In the genomic region with DNA sequence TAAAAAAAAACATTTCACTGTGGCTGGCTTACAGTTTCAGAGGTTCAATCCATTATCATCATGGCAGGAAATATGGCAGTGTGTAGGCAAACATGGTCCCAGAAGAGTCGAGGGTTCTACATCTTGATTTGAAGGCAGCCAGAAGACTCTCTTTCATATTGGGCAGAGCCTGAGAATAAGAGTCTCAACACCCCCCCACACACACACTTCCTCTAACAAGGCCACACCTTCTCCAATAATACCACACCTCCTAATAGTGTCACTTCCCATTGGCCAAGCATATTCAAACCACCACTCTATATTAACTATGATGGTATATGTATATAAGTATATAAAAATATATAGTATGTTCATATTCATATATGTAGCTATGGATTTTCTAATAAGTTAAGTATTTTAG, we compare ENCODE assay signal across 31 mouse cellular contexts. TPM values are rescaled to one million over a fixed set of nuclear protein-coding genes. Genes with fewer than 3 reads are reported as not detected.
DNase-seq lines count a peak whose midpoint lies in the region; ATAC-seq lines count a peak whose summit lies in the region.
"Had no signal": no experiment of that assay in that cellular context is flagged by ENCODE, and none has a peak within 500 bp of the region (broad histone marks: within the 10 kb centered on the region; RNA-seq: fewer than 3 reads in every experiment).

No protein-coding gene starts in this region.

- DNase-seq in A20 (ENCODE audit: low read depth, low spot score): peak; percentile 29
- peak; percentile 50 for DNase-seq in splenic B cell, adult 2 months (ENCODE audit: low read depth, low spot score)
- no peak for DNase-seq in urinary bladder, postnatal 36 days (ENCODE audit: low spot score in 2 of 2)
- DNase-seq in right cerebral cortex, postnatal 14 days: no peak
- DNase-seq: adrenal gland, adult 8-10 months; adrenal gland, postnatal 25 days; B cell, adult 2 months; cerebellum, adult 11-12 months; cerebellum, adult 8-10 months; cerebellum, postnatal 10 days; cerebellum, postnatal 36 days; forebrain, postnatal 0 days; gastrocnemius, postnatal 14 days; heart, adult 18-20 months; heart, postnatal 10 days; heart, postnatal 36 days had no signal

- H3K4me3 ChIP-seq in kidney, embryonic 16.5 days (ENCODE audit: low read length): no peak overlapping the region
- H3K4me3 ChIP-seq: forebrain, embryonic 10.5 days; heart, embryonic 12.5 days; heart, embryonic 15.5 days; hindbrain, embryonic 10.5 days; hindbrain, embryonic 13.5 days; intestine, embryonic 15.5 days had no signal

- no peak overlapping the region for H3K27ac ChIP-seq in kidney, embryonic 16.5 days (ENCODE audit: low read length)
- H3K27ac ChIP-seq: forebrain, embryonic 10.5 days; heart, embryonic 15.5 days; hindbrain, embryonic 10.5 days; hindbrain, embryonic 13.5 days; intestine, embryonic 15.5 days had no signal

- H3K9me3 ChIP-seq in kidney, embryonic 16.5 days (ENCODE audit: low read length): no peaks in the 10 kb centered on the region
- H3K9me3 ChIP-seq: forebrain, embryonic 10.5 days; G1E; heart, embryonic 12.5 days; heart, embryonic 15.5 days; hindbrain, embryonic 10.5 days; hindbrain, embryonic 13.5 days; intestine, embryonic 15.5 days had no signal

- no peaks in the 10 kb centered on the region for H3K27me3 ChIP-seq in splenic B cell, adult 2 months (ENCODE audit: control insufficient read depth, insufficient read depth, low read length, poor library complexity, severe bottlenecking)
- no peaks in the 10 kb centered on the region for H3K27me3 ChIP-seq in kidney, embryonic 16.5 days (ENCODE audit: insufficient read depth, low read length)
- H3K27me3 ChIP-seq: CH12.LX; heart, embryonic 12.5 days; heart, embryonic 15.5 days; hindbrain, embryonic 13.5 days; intestine, embryonic 15.5 days had no signal

- H3K9ac ChIP-seq in kidney, embryonic 16.5 days (replicated peaks; ENCODE audit: low read length): no peak overlapping the region
- H3K9ac ChIP-seq: forebrain, postnatal 0 days; heart, embryonic 12.5 days; heart, embryonic 15.5 days; hindbrain, embryonic 13.5 days; intestine, embryonic 15.5 days had no signal

- no peaks in the 10 kb centered on the region for H3K36me3 ChIP-seq in splenic B cell, adult 2 months (ENCODE audit: control insufficient read depth, insufficient read depth, low read length, poor library complexity, severe bottlenecking)
- no peaks in the 10 kb centered on the region for H3K36me3 ChIP-seq in kidney, embryonic 16.5 days (ENCODE audit: insufficient read depth, low read length)
- H3K36me3 ChIP-seq: forebrain, embryonic 10.5 days; G1E; heart, embryonic 12.5 days; heart, embryonic 15.5 days; hindbrain, embryonic 10.5 days; hindbrain, embryonic 13.5 days; intestine, embryonic 15.5 days had no signal

- 0 out of 2 replicates have a peak, but pooled peaks have one; percentile 29 for ATAC-seq in common myeloid progenitor, adult 5-6 weeks (replicated peaks; ENCODE audit: low read depth, poor library complexity, severe bottlenecking)
- peak; percentile 61 for ATAC-seq in megakaryocyte progenitor cell, adult 5-6 weeks (replicated peaks; ENCODE audit: poor library complexity)
- no peak for ATAC-seq in kidney, embryonic 16.5 days (ENCODE audit: low FRiP score, low TSS enrichment)
- ATAC-seq: activated CD4-positive, CD25-positive, alpha-beta regulatory T cell, adult 4 months; forebrain, embryonic 14.5 days; forebrain, postnatal 0 days; hindbrain, embryonic 16.5 days; intestine, embryonic 15.5 days had no signal

- 75% methylated on average over 1 of the region's 1 CpGs for WGBS in kidney, embryonic 16.5 days

- no peaks in the 10 kb centered on the region for H3K4me1 ChIP-seq in kidney, embryonic 16.5 days (ENCODE audit: insufficient read depth, low read length)
- H3K4me1 ChIP-seq: forebrain, embryonic 10.5 days; hindbrain, embryonic 10.5 days; hindbrain, embryonic 13.5 days; intestine, embryonic 15.5 days had no signal

- H3K4me2 ChIP-seq in kidney, embryonic 16.5 days (replicated peaks; ENCODE audit: low read depth, low read length): no peak overlapping the region
- H3K4me2 ChIP-seq: heart, embryonic 12.5 days; heart, embryonic 15.5 days; hindbrain, embryonic 13.5 days; intestine, embryonic 15.5 days had no signal

RNA-seq across cellular contexts. Expression of a gene that starts 9.6 kb away (rescaled TPM):
- total RNA-seq in common myeloid progenitor, adult 5-6 weeks (2017): 35.5 and 42.4 TPM in 2 replicates
- total RNA-seq in megakaryocyte progenitor cell, adult 5-6 weeks (2015): 71.1 and 96.1 TPM in 2 replicates
- total RNA-seq in megakaryocyte progenitor cell, adult 5-6 weeks (2017): 33.1 and 37.4 TPM in 2 replicates
- polyA plus RNA-seq in kidney, embryonic 16.5 days (2015; fragmentation: Nextera tagmentation; extraction: Ambion mirVana): 9.9 and 15.4 TPM in 2 replicates

RNA-seq across cellular contexts. Expression of a gene that starts 45.2 kb away (rescaled TPM):
- not detected in 2 replicates for total RNA-seq in common myeloid progenitor, adult 5-6 weeks (2017)
- not detected in 2 replicates for total RNA-seq in megakaryocyte progenitor cell, adult 5-6 weeks (2015)
- total RNA-seq in megakaryocyte progenitor cell, adult 5-6 weeks (2017): not detected in 2 replicates
- 0.05 TPM in 1 of 2 replicates, not detected in the other for polyA plus RNA-seq in kidney, embryonic 16.5 days (2015; fragmentation: Nextera tagmentation; extraction: Ambion mirVana)
- total RNA-seq: adrenal gland, postnatal 25 days had no signal
- polyA plus RNA-seq: embryonic facial prominence, embryonic 11.5 days; forebrain, embryonic 10.5 days; G1E; intestine, embryonic 15.5 days had no signal

Comparison
In these comparisons a context has a peak if more than half of its experiments do, and no peak if none do; other contexts are left out.
1. DNase-seq: peak in A20 (single experiment) and splenic B cell, adult 2 months (single experiment); none in urinary bladder, postnatal 36 days (0 of 2) and right cerebral cortex, postnatal 14 days (single experiment).